Mouse (Mus musculus): Measurements from ENCODE around the gene Slc35a3. TPM values are rescaled to one million over a fixed set of nuclear protein-coding genes. Genes with fewer than 3 reads are reported as not detected.

Slc35a3 gene
- polyA plus RNA-seq, 1 experiment from 2014 or later = 7.8 TPM

- H3K36me3 ChIP-seq (replicated peaks) = peaks cover 65% of the 10 kb centered on the region
- no peak overlapping the region for H3K4me3 ChIP-seq
- WGBS = 93% methylated on average over 7 of the region's 7 CpGs
- peaks cover 10% of the 10 kb centered on the region for H3K4me1 ChIP-seq
- no peaks in the 10 kb centered on the region for H3K27me3 ChIP-seq (replicated peaks; ENCODE audit: low read depth, poor library complexity, severe bottlenecking)
- H3K9me3 ChIP-seq = no peaks in the 10 kb centered on the region
- DNase-seq (ENCODE audit: low spot score) = no peak
- no peak overlapping the region for H3K27ac ChIP-seq (replicated peaks)
Measured at GRCm38 (mm10) chr3:116648805-116649204, 63.8 kb downstream of the Slc35a3 start.

GRCm38 (mm10) chr3:116646387-116646786 is 66.2 kb downstream of the Slc35a3 start:
- DNase-seq (ENCODE audit: low spot score) = no peak

GRCm38 (mm10) chr3:116642373-116642772 is 70.3 kb downstream of the Slc35a3 start:
- WGBS = 90% methylated on average over 2 of the region's 2 CpGs
- Histone ChIP-seq H3K27me3 (replicated peaks; ENCODE audit: low read depth, poor library complexity, severe bottlenecking) (no peaks in the 10 kb centered on the region), H3K36me3 (replicated peaks) (peaks cover 99% of the 10 kb centered on the region), H3K4me3 (no peak overlapping the region), H3K4me1 (no peaks in the 10 kb centered on the region), H3K27ac (replicated peaks) (no peak overlapping the region), H3K9me3 (no peaks in the 10 kb centered on the region)
- no peak for DNase-seq (ENCODE audit: low spot score)

More at GRCm38 (mm10) chr3:116646387-116646786, 66.2 kb downstream of the Slc35a3 start:
- no peak overlapping the region for H3K27ac ChIP-seq (replicated peaks)
- 98% methylated on average over 1 of the region's 1 CpGs for WGBS
- no peaks in the 10 kb centered on the region for H3K27me3 ChIP-seq (replicated peaks; ENCODE audit: low read depth, poor library complexity, severe bottlenecking)
- H3K4me3 ChIP-seq = no peak overlapping the region
- H3K9me3 ChIP-seq = no peaks in the 10 kb centered on the region
- H3K4me1 ChIP-seq = no peaks in the 10 kb centered on the region
- peaks cover 88% of the 10 kb centered on the region for H3K36me3 ChIP-seq (replicated peaks)

- Histone ChIP-seq H3K27ac (replicated peaks) (no peak overlapping the region), H3K9me3 (no peaks in the 10 kb centered on the region), H3K4me3 (no peak overlapping the region), H3K4me1 (no peaks in the 10 kb centered on the region), H3K36me3 (replicated peaks) (peaks cover 99% of the 10 kb centered on the region), H3K27me3 (replicated peaks; ENCODE audit: low read depth, poor library complexity, severe bottlenecking) (no peaks in the 10 kb centered on the region)
- WGBS = 93% methylated on average over 6 of the region's 6 CpGs
- DNase-seq (ENCODE audit: low spot score) = no peak
Measured at GRCm38 (mm10) chr3:116641811-116642371, 70.7 kb downstream of the Slc35a3 start.

- no peak for DNase-seq (ENCODE audit: low spot score)
- Histone ChIP-seq H3K27me3 (replicated peaks; ENCODE audit: low read depth, poor library complexity, severe bottlenecking) (no peaks in the 10 kb centered on the region), H3K4me3 (no peak overlapping the region), H3K9me3 (no peaks in the 10 kb centered on the region), H3K27ac (replicated peaks) (no peak overlapping the region), H3K36me3 (replicated peaks) (peaks cover 99% of the 10 kb centered on the region), H3K4me1 (no peaks in the 10 kb centered on the region)
- 87% methylated on average over 1 of the region's 1 CpGs for WGBS
Measured at GRCm38 (mm10) chr3:116640024-116640423, 72.6 kb downstream of the Slc35a3 start.

GRCm38 (mm10) chr3:116638572-116638971 is 74.1 kb downstream of the Slc35a3 start:
- WGBS = 91% methylated on average over 7 of the region's 7 CpGs
- no peak overlapping the region for H3K27ac ChIP-seq (replicated peaks)
- H3K27me3 ChIP-seq (replicated peaks; ENCODE audit: low read depth, poor library complexity, severe bottlenecking) = no peaks in the 10 kb centered on the region
- H3K4me1 ChIP-seq = no peaks in the 10 kb centered on the region
- no peak for DNase-seq (ENCODE audit: low spot score)
- no peak overlapping the region for H3K4me3 ChIP-seq
- no peaks in the 10 kb centered on the region for H3K9me3 ChIP-seq
- H3K36me3 ChIP-seq (replicated peaks) = peaks cover 99% of the 10 kb centered on the region

GRCm38 (mm10) chr3:116637693-116638476 is 74.7 kb downstream of the Slc35a3 start:
- Histone ChIP-seq H3K9me3 (no peaks in the 10 kb centered on the region), H3K4me1 (no peaks in the 10 kb centered on the region), H3K27me3 (replicated peaks; ENCODE audit: low read depth, poor library complexity, severe bottlenecking) (no peaks in the 10 kb centered on the region), H3K36me3 (replicated peaks) (peaks cover 99% of the 10 kb centered on the region), H3K4me3 (no peak overlapping the region), H3K27ac (replicated peaks) (no peak overlapping the region)
- no peak for DNase-seq (ENCODE audit: low spot score)
- WGBS = 86% methylated on average over 9 of the region's 9 CpGs

GRCm38 (mm10) chr3:116635799-116636198 is 76.8 kb downstream of the Slc35a3 start:
- peaks cover 100% of the 10 kb centered on the region for H3K36me3 ChIP-seq (replicated peaks)
- 73% methylated on average over 5 of the region's 5 CpGs for WGBS
- H3K27me3 ChIP-seq (replicated peaks; ENCODE audit: low read depth, poor library complexity, severe bottlenecking) = no peaks in the 10 kb centered on the region

GRCm38 (mm10) chr3:116634853-116635252 is 77.8 kb downstream of the Slc35a3 start:
- H3K36me3 ChIP-seq (replicated peaks) = peaks cover 99% of the 10 kb centered on the region
- H3K4me1 ChIP-seq = no peaks in the 10 kb centered on the region
- H3K27me3 ChIP-seq (replicated peaks; ENCODE audit: low read depth, poor library complexity, severe bottlenecking) = no peaks in the 10 kb centered on the region
- no peak overlapping the region for H3K27ac ChIP-seq (replicated peaks)
- no peak overlapping the region for H3K4me3 ChIP-seq
- H3K9me3 ChIP-seq = no peaks in the 10 kb centered on the region
- WGBS = 96% methylated on average over 8 of the region's 8 CpGs
- no peak for DNase-seq (ENCODE audit: low spot score)

More at GRCm38 (mm10) chr3:116635799-116636198, 76.8 kb downstream of the Slc35a3 start:
- no peaks in the 10 kb centered on the region for H3K9me3 ChIP-seq
- no peaks in the 10 kb centered on the region for H3K4me1 ChIP-seq
- no peak overlapping the region for H3K27ac ChIP-seq (replicated peaks)
- DNase-seq (ENCODE audit: low spot score) = no peak
- H3K4me3 ChIP-seq = no peak overlapping the region

GRCm38 (mm10) chr3:116634091-116634490 is 78.5 kb downstream of the Slc35a3 start:
- H3K36me3 ChIP-seq (replicated peaks) = peaks cover 96% of the 10 kb centered on the region
- no peak overlapping the region for H3K27ac ChIP-seq (replicated peaks)
- no peaks in the 10 kb centered on the region for H3K4me1 ChIP-seq
- no peaks in the 10 kb centered on the region for H3K27me3 ChIP-seq (replicated peaks; ENCODE audit: low read depth, poor library complexity, severe bottlenecking)
- no peaks in the 10 kb centered on the region for H3K9me3 ChIP-seq
- H3K4me3 ChIP-seq = no peak overlapping the region
- 93% methylated on average over 3 of the region's 3 CpGs for WGBS
- DNase-seq (ENCODE audit: low spot score) = no peak

- DNase-seq (ENCODE audit: low spot score) = no peak
- no peaks in the 10 kb centered on the region for H3K9me3 ChIP-seq
- H3K27me3 ChIP-seq (replicated peaks; ENCODE audit: low read depth, poor library complexity, severe bottlenecking) = no peaks in the 10 kb centered on the region
- 93% methylated on average over 3 of the region's 3 CpGs for WGBS
- no peak overlapping the region for H3K27ac ChIP-seq (replicated peaks)
- H3K36me3 ChIP-seq (replicated peaks) = peaks cover 96% of the 10 kb centered on the region
- H3K4me1 ChIP-seq = no peaks in the 10 kb centered on the region
- H3K4me3 ChIP-seq = no peak overlapping the region
Measured at GRCm38 (mm10) chr3:116632971-116633370, 79.7 kb downstream of the Slc35a3 start.

- H3K36me3 ChIP-seq (replicated peaks) = peaks cover 95% of the 10 kb centered on the region
- H3K27me3 ChIP-seq (replicated peaks; ENCODE audit: low read depth, poor library complexity, severe bottlenecking) = no peaks in the 10 kb centered on the region
- H3K4me1 ChIP-seq = no peaks in the 10 kb centered on the region
- no peak overlapping the region for H3K27ac ChIP-seq (replicated peaks)
- DNase-seq (ENCODE audit: low spot score) = no peak
- H3K4me3 ChIP-seq = no peak overlapping the region
- WGBS = 90% methylated on average over 1 of the region's 1 CpGs
- H3K9me3 ChIP-seq = no peaks in the 10 kb centered on the region
Measured at GRCm38 (mm10) chr3:116631459-116631858, 81.2 kb downstream of the Slc35a3 start.

- Histone ChIP-seq H3K4me3 (no peak overlapping the region), H3K4me1 (no peaks in the 10 kb centered on the region), H3K9me3 (no peaks in the 10 kb centered on the region), H3K36me3 (replicated peaks) (peaks cover 67% of the 10 kb centered on the region), H3K27ac (replicated peaks) (no peak overlapping the region), H3K27me3 (replicated peaks; ENCODE audit: low read depth, poor library complexity, severe bottlenecking) (no peaks in the 10 kb centered on the region)
- WGBS = 94% methylated on average over 7 of the region's 7 CpGs
- no peak for DNase-seq (ENCODE audit: low spot score)
Measured at GRCm38 (mm10) chr3:116622641-116623040, 90.0 kb downstream of the Slc35a3 start.

Data from embryonic facial prominence, embryonic 10.5 days (tissue).